Mouse (Mus musculus) hindbrain, embryonic 13.5 days (tissue): ENCODE measurements around the gene Gabrd. TPM values are rescaled to one million over a fixed set of nuclear protein-coding genes. Genes with fewer than 3 reads are reported as not detected.

Experiments used
- polyA plus RNA-seq: library from polyadenylated mRNA; unstranded; fragments of >200 nt; fragmentation: Nextera tagmentation; extraction: Ambion mirVana; gene quantifications from 2 replicates; pipeline ENCODE4 v1.2.1, GENCODE M21; 2015

Gene Gabrd
- polyA plus RNA-seq, 1 experiment from 2014 or later, result 0.17 TPM

Other genes starting within 250 kb of the Gabrd start
- 10.3 and 10.4 TPM in 2 replicates for gene Ski, start 175.5 kb downstream of the Gabrd start, polyA plus RNA-seq
- gene Faap20, start 148.3 kb downstream of the Gabrd start, polyA plus RNA-seq, result 78.8 and 84.8 TPM in 2 replicates
- gene Prkcz, start 36.8 kb downstream of the Gabrd start, polyA plus RNA-seq, result 63.3 and 69.2 TPM in 2 replicates
- 3.0 and 3.5 TPM in 2 replicates for gene Cfap74, start 11.1 kb upstream of the Gabrd start, polyA plus RNA-seq
- gene Tmem52, start 71.0 kb upstream of the Gabrd start, polyA plus RNA-seq, result not detected in 2 replicates
- gene Gnb1, start 93.2 kb upstream of the Gabrd start, polyA plus RNA-seq, result 1,012 and 1,052 TPM in 2 replicates
- 82.5 and 84.5 TPM in 2 replicates for gene Nadk, start 164.3 kb upstream of the Gabrd start, polyA plus RNA-seq
- 15.1 and 15.9 TPM in 2 replicates for gene Slc35e2, start 203.3 kb upstream of the Gabrd start, polyA plus RNA-seq
- gene Cdk11b, start 226.7 kb upstream of the Gabrd start, polyA plus RNA-seq, result 65.2 and 65.8 TPM in 2 replicates
- gene Gm10563, start 247.3 kb upstream of the Gabrd start, polyA plus RNA-seq, result not detected in 2 replicates